Mouse (Mus musculus) ovary, postnatal 10 days (tissue): ENCODE results near the gene Ccdc114.

ENCODE experiments used
- DNase-seq: peaks from one replicate; pipeline ENCODE4 v3.0.0; 2022; ENCODE audit warnings: low spot score

Ccdc114 gene

DNA sequence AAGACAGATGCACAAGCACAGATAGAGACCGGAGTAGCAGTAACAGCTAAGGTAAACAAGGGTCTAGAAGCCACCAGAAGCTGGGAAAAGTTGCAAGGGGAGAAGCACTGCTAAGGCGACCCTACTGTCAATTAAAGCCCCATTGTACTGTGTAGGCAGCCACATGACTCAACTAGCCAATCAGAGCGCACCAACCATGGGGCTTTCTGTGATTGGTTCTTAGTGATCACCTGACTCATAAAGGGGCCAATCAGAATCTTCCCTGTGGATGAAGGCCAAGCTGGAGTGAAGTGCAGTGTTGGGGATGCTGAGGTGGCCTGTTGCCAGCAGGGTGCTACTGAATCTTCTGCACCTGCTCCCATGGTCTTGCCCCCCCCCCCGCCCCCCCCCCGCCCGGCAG is 63.0 kb downstream of the Ccdc114 start:
- no peak for DNase-seq

DNA sequence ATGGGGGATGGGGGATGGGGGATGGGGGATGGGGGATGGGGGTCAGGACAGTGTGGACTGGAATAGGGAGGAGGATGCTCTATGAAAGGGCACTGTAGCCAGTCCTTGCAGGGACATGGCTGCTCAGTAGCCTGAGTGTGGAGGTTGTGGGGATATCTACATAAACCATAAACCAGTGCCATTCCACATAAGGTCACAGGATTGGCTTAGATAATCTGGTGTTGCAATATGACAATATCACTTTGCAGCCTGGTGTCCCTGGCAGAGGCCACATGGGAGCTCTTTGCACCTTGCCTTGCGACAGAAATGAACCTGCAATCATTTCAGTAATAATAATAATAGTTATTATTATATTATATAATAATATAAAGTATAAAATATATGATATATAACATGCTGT is 64.5 kb downstream of the Ccdc114 start:
- no peak for DNase-seq

DNA sequence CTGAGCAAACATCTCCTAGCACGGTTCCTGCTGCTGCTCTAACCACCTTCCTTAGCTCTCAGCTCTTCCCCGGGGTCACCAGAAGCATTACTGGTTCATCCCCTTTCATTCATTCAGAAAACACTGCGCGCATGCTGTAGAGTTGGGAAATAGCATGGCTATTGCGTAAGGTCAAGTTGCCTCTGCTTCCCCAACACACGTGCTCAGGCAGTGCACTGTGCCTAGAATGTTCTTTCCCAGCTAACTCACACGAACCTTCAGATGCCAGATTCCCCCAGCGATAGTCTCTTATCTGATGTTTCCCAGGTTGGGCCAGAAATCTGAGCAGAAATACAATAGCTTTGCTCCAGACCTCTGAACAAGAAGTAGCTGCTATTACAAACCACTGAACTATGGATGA is 68.6 kb downstream of the Ccdc114 start:
- DNase-seq: no peak
